Mouse (Mus musculus) retina, embryonic 14.5 days (tissue): ENCODE data around the gene Sirt2.

ENCODE experiments used
- DNase-seq: peaks from one replicate; pipeline ENCODE4 v3.0.0-alpha.2; 2015; ENCODE audit warnings: low spot score

The Sirt2 gene

DNA sequence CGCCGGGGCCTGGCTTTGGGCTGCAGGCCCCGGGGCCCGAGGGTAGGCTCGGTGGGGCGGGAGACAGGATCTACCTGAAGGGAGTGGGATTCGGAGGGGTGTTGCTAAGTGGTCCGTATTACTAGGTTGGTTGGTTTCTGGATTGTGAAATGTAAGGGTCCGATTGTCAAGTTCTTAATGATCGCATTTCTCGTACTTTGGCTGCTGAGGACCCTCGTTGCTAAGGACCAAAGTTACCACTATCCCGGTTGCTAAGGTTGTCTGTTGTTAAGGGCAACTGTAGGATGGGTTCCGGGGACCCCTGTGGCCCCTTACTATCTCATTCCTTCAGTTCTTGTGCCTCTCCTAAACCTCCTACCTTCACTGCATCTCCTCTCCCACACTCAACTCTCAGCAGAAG is 375 bp downstream of the Sirt2 start:
- no peak for DNase-seq

DNA sequence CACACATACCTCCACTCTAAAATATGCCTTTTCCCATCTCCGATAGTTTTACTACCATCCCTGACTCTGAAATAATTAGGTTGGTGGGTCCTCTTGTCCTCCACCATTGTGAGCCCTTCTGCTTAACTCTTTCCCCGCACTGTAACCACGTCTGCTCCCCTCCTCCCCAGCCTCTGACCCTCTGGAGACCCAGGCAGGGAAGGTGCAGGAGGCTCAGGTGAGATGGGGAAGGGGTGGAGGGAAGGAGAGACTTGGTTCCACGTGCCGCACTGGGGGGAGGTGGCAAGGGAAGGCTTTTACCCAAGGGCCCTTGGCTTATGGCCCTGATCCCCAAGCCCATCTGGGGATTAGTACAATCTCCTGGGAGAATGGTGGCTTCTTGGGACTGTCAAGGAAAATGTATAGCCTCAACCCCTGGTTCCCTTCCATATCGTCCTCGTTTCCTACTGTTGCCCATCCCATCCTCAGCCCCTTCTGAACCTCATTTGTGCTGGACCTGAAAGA is 979 bp downstream of the Sirt2 start, which contains the start of gene Nfkbib:
Gene Nfkbib, minus strand, starts transcription at position 51 of the 504 bp plus-strand sequence.
- DNase-seq = no peak

DNA sequence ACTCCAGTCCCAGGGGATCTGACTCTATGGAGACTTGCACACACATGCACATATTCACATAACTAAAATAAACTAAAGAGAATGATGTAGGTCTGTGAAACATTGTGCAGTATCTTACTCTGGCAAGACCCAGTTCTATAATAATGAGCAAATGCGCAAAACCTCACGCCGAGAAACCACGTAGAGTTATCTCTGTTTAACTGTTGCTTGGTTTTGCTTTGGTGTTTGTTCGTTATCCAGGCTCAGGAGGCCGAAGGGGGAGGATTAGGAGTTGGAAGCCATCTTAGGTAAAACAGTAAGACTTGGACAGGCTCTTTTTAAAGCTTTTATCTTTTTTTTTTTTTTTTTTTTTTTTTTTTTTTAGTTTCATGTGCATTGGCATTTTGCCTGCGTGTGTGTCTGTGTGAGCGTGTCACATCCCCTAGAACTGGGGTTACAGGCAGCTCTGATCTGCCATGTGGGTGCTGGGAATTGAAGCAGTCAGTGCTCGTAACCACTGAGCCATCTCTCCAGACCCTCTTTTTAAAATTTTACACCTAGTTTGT is 3.0 kb downstream of the Sirt2 start:
- DNase-seq = no peak

DNA sequence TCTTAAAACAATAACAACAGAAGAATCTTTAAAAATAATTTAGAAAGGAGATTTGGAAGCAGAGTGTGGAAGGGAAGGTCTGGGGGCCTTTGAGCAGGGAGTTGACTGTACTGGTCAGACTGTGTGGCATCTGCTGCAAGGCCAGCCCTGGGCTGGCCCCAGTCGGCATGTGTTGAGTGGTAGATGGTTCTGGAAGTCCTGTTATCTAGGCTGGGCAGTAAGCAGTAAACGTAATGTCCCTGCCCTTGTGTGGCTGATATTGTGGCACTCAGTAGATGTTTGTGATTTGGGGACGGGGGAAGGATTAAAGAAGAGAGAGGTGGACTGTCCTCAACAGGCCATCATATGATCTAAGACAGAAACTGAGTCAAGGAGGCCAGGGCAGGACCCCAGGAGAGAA is 3.8 kb downstream of the Sirt2 start:
- no peak for DNase-seq

DNA sequence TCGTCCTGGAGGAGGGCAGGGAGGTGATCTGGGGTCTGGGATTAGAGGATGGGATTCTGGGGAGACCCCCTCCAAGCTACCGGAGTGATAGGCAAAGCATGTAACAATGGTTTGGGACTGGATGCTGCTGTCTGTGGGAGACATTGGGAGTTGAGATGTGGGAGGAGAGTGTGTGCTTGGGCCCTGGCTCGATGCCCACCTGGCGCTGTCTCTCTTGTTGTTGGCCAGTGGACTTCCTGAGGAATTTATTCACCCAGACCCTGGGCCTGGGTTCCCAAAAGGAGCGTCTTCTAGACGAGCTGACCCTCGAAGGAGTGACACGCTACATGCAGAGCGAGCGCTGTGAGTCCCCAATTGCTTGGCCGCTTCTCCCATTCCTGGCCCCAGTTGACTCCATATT is 5.3 kb downstream of the Sirt2 start:
- no peak for DNase-seq

DNA sequence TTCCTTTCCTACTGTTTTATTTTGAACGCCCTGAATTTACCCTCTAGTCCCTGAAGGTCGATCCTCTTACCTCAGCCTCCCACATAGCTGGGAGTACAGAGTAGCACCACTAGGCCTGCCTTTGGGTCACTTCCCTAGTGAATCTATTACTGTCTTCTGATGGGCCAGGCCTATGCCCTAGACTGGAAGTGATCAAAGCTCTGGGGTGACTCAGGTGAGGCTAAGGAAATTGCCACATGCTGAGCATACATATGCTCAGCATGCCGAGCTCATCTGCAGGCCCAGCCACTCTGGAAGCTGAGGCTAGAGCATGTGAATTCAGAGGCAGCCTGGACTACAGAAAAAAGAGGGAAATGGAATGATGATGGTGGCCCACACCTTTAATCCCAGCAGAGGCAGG is 6.6 kb downstream of the Sirt2 start:
- DNase-seq = no peak

DNA sequence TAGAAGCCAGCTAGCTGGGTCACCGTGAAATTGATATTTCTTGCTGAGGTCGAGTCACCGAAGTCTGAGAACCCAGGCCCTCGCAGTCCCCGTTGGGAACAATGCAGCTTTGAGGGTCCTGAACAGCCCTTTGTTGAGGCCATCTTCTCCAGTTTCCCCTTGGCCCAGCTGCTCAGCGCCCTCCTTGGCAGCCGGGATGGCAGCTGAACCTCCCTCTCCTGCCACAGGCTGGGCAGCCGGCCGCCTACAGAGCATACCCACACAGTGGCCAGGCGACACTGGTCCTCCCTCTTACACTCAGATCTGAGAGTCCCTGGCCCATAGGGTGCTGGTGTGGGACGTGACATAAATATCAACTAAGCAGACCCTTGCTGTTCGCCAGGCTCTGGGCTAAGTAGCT is 7.6 kb downstream of the Sirt2 start:
- DNase-seq = no peak

DNA sequence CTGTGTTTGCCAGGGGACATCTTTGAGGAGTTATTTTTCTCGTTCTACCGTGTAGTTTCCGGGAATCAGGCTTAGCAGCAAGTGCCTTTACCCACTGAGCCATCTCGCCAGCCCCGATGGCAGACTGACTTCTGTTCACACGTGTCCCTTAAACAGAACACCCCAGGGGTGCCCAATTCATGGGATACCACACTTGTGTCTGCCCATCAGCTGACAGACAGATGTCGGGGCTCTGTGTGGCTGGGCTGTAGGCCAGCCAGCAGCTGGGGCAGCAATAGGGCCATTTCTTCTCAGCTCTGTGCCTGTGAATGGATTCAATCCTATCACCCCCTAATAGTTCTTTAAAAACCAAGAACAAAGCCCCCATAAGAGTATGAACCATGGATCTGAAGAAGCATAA is 8.6 kb downstream of the Sirt2 start:
- no peak for DNase-seq

DNA sequence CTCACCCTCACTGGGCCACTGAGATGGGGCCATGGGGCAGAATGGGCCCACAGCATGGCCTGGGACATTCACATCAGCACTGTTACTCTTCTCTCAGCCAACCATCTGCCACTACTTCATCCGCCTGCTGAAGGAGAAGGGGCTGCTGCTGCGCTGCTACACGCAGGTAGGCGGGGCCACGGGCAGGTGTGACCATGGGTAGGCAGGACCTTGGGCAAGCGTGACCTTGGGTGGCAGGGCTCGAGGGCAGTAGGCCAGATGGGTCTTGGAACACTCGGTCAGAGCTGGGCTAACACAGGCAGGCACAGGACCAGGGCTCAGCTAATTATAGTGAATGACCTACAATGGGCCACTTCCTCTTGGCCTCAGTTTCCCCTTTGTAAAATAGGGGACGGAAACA is 12.3 kb downstream of the Sirt2 start:
- no peak for DNase-seq

DNA sequence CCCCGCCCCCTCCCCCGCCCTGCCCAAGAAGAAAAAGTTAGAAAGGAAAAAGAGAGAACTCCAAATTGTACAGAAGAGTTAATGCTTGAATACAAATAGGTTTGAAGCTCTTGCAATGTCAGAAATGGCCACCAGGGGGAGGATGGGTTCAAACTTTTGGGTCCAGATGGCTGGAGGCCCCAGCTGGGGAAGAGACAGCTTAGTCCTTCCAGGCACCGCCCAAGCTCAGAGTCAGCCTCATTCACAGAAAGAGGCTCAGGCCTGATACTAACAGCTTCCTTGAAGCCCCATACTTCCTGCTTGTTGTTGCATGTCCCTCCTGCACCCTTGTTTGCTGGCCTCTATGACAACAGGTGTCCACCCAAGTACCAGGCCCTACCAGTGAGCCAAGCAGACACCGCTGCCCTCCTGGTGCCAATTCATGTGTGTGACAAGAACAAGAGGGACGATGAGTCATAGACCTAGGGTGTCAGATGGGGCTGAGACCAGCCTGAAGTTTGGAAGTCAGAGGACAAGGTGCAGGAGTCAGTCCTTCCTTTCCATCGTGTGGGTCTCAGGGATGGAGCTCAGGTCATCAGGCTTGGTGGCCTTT is 13.6 kb downstream of the Sirt2 start:
- peak; percentile 96 for DNase-seq

DNA sequence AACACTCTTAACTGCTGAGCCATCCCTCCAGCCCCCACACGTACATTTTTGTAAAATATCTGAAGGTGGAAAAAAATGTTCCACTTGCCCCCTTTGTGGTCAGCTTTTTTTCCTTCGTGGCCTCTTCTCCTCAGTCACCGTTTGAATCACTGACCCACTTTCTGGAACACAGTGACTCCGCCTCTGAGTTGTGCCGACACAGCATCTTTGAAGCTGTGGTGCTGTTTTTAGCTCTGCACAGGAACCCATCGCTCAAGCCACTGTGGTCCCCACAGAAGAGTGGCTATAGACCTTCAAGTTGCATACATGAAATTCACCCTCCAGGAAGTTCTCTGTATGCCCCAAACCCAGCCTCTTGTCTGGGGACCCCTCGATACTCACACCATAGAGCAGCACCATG is 14.3 kb downstream of the Sirt2 start:
- DNase-seq = peak; percentile 37

DNA sequence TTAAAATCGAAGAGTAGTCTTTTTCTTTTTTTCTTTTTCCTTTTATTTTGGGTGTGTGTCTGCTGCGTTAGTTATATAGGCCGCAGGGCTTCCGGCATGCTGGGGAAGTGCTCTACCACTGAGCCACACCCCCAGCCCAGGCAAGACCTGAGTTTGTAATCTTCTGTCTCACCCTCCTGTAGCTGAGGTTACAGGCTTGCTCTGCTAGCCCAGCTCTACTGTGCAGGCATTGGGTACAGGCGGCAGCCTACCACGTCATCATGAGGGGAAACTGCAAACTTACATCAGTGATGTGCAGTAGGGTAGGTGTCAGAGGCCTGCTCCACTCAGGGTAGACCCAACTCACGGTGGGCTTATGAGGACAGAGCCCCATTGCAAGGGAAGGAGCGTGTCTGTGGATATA is 14.7 kb downstream of the Sirt2 start:
- no peak for DNase-seq

DNA sequence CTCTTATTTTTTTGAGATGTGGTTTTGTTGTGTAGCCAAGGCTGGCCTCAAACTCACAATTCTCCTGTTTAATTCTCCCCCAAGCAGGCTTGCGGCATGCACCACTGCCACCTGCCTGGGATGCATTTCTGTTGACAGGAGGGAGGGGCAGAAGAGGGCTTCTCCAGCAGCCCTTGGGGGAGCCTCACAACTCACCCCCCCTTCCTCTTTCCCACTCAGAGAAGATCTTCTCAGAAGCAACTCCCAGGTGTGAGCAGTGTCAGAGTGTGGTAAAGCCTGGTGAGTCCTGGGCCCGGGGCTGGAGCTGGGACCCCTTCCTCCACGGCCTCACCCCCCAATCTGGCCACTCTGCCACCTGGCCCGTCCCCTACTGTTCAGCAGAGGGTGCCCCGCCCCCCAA is 18.6 kb downstream of the Sirt2 start:
- DNase-seq = no peak

DNA sequence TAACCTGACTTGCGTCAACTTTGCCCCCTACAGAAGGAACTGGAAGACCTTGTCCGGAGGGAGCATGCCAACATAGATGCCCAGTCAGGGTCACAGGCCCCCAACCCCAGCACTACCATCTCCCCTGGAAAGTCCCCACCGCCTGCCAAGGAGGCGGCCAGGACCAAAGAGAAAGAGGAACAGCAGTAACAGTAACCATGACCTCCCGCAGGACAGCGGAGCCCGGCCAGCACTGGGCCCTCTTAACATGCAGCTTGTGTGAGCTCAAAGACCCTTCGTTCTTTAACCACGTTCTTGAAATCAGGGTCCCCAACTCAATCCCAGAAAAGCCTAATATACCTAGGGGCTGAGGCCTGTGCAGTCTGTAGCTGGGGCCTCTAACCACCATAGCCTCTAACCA is 21.3 kb downstream of the Sirt2 start:
- no peak for DNase-seq

DNA sequence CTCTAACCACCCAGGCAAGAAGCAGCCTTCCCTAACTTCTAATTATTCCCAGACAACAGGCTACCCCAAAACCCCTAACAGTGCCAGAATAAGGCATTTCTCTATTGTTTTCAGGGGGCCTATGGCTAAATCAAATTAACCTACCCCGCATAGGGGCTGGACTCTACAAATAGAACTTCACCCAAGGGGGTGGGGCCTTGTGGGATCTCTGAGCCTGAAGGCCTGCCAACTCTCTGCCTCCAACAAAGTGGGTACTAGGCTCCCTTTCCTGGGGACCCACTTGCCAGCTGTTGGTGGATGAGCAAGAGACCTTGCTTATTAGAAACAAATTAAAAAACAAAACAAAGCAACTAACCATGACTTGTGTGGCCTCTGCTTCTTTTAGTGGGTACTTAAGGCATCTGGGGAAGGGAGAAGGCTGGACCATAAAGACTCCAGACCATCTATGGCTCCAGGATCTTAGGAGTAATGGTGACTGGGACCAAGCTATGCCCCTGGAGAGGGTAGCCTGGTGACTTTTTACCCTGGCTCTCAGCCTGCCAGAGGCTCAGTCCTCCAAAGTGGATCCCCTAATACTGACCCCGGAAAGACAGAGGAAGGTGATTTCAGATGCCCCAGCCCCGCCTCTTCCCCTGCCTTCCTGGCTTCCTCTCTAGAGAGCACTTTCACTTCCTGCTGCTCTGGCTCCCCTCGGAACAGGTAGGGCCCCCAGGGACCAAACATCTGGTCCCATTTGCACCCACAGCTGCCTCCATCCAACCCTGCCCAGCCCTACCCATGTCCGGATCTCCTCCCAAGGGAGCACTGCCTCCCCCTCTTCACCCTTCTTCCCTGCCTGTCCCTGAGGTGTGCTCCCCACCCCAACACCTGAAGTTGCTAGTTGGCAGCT is 22.0 kb downstream of the Sirt2 start, which contains the start of gene Rinl:
Gene Rinl, plus strand, starts transcription at position 663 of the 889 bp plus-strand sequence.
- no peak for DNase-seq

DNA sequence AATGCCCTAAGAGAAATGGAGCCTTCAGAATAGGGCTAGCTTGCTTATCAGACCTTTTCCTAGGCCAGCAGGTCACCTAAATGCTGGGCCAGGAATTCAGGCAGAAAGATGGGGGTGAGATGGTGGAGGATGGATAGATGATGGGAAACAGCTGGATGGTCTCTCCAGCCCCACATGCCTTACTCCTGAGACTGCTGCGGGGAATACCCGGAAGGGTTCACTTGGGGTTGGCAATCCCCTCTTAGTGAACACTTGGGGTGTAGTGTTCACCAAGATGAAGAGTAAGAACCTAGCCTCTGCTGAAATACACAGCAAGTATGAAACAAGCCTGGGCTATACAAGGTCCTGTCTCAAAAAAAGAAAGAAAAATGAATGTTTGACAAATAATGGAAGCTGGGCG is 22.7 kb downstream of the Sirt2 start:
- DNase-seq = no peak

DNA sequence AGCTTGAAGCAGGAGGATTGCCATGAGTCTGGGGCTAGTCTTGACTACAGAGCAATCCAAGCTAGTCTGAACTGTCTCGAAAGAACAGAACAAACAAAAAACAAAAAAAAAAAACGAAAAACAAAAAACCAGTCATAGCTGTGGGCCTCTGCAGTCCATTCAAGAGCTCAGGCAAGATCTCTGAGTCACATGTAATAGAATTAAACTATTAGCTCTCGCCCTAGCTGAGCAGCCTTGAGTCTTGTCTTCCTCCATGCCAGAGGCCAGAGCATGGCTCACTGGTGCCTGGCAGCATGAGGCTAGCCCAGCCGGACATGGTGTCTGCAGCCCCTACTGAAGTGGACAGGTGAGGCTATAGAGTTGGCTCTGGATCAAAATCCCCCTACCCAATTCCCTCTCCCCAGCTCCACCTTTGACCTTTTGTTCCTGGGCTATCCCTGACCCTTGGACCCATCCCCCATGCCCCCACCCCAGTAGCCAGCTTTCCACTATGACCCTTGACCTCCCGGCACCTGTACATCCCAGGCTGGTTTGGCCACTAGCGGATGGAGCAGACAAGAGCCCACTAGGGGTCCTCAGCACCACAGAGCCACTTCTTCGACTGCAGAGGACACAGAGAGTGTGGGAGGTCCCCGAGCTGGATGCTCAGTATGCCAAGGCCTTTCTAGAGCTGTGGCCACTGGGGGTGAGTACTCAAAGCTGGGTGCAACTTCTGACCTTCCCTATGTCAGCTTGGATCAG is 23.7 kb downstream of the Sirt2 start:
- peak; percentile 73 for DNase-seq

DNA sequence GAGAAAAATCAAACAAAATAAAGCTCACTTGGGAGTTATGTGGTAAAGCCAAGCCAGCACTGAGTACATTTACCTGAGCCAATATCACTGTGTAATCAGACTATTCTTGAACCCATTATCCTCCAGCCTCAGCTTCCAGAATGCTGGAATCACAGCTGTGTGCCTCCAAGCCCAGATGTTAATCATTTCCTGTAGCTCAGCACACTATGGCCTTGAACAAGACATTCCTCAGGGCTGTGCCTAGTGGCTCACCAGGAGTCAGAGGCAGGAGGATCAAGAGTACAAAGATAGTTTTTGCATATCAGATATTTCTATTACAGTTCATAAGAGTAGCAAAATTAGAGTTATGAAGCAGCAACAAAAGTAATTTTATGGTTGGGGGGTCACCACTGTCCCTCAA is 25.2 kb downstream of the Sirt2 start:
- no peak for DNase-seq

DNA sequence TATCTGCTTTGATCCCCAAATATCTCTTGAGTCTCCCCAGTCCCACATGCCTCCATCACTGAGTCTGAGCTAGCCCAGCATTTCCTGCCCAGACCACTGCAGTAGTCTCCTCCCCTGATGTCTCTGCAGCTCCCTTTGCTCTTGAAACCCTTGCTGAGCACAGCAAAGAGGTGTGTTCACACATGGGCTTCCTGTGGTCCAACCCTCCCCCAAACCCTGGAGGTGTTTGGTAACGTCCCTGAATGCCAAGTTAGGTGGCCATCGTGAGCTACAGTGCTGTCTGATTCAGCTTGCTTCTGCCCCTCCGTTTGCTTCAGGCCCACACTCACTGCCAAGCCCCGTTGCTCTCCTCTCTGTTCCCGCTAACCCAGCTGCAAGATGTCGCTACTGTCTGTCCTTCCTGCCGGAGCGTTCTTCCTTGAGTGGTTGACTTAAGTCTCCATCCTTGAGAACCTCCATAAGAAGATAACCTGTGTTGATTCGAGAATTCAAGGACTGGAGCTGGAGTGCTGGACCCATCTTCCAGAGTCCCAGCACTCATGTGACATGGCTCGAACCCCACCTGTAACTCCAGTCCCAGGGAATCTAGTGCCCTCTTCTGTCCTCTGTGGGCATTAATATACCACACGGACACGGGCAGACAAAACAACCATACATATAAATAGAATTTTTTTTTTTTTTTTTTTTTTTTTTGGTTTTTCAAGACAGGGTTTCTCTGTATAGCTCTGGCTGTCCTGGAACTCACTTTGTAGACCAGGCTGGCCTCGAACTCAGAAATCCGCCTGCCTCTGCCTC is 26.1 kb downstream of the Sirt2 start:
- DNase-seq = no peak

DNA sequence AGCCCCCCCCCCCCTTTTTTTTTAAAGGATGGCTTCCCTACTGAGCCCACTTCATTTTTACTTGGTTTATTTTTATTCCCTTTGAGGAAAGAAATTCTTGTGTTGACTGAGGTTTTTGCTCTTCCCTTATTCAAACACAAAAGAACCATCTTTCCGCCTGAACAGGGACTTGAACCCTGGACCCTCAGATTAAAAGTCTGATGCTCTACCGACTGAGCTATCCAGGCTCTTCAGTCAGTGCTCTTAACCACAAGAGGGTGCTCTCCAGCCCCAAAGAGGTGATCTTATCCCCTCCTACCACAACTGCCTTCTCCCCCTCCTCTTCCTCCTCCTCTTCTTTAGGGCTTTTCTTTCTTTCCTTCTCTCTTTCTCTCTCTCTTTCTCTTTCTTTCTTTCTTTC is 27.3 kb downstream of the Sirt2 start:
- DNase-seq = peak; percentile 45

DNA sequence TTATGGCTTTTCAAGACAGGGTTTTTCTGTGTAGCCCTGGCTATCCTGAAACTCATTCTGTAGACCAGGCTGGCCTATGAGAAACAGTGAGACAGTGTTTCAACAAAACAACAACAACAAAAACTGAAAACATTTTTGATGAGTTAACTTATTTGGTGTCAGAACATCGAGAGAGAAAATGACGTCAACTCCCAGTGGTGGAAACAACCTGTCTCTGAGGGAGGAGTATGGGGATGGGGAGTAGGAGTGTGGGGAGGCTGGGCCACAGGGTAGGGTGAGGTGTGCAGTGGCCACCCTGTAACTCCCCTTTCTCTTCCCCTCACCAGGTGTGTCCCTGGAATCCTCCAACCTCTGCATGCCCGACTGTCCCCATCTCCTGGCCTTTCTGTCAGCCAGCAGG is 28.0 kb downstream of the Sirt2 start:
- DNase-seq = no peak

DNA sequence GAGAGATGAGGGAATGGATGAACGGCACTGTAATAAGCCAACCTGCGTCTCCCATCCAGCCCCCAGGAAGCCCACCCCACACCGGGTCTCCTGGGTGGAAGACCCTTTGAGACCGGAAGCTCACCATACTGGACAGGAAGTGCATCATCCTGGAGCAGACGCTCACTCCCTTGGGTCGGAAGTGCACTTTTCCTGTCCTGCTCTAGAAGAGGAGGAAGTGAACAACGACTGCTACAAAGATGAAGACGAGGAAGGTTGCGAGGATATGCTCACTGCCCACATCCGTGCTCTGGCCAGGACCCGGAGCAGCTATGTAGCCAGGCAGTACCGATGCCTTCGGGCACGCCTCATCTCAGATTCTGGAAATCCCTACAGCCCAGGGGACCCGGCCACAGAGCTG is 29.3 kb downstream of the Sirt2 start:
- no peak for DNase-seq
